Mouse (Mus musculus): ENCODE data around the gene Mrpl41. TPM values are rescaled to one million over a fixed set of nuclear protein-coding genes. Genes with fewer than 3 reads are reported as not detected.

Mrpl41 gene
- 10 to 100 TPM; 21.7 to 31.1 TPM for total RNA-seq (2023)

DNA sequence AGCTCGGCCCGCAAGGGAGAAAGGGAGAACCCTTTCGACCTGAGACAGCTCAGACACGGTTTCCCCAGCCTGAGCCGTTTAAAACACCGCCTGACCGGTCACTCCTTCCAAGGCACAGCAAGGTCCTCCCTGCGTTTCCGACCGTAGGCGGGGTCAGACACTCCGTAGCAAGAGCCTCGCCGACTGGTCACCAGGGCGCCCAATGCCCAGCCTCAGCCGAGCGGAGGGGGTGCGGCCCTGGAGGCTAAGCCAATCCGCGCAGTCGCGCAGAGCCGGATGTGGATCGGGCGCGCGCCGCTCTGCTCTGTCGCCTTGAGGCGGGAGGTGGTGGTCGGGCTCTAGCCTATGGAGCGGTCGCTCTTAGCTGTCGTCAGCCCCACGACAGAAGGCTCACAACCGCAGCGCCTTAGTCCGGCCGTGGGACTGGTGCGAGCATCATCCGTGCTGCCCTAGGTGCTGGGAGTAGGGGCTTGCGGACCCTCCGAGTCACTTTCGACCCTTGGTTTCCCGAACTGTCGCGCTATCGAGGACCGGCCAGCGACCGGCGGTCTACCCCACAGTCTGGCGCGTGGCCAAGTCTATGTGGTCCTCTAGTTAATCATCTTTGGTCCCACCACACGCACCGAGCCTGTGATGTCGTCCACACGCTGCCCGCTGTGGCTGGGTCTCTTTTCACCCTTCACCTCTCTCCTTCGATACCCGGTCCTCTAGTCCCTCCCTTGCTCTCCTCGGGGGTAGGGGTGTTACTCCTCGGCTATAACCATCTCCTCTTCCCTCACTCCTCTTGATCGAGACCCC lies at the start of gene Mrpl41:
TSS of gene Mrpl41 (minus strand) at position 193 of the 798 bp plus-strand sequence.

GRCm38 (mm10) chr2:24975704-24976297 lies 903 bp upstream of the Mrpl41 start, which contains the start of gene Pnpla7:
Gene Pnpla7, plus strand, starts transcription at chr2:24976033.

GRCm38 (mm10) chr2:24962304-24963000 lies 12.4 kb downstream of the Mrpl41 start, which contains the start of gene Dph7:
Gene Dph7, plus strand, starts transcription at chr2:24962400.

DNA sequence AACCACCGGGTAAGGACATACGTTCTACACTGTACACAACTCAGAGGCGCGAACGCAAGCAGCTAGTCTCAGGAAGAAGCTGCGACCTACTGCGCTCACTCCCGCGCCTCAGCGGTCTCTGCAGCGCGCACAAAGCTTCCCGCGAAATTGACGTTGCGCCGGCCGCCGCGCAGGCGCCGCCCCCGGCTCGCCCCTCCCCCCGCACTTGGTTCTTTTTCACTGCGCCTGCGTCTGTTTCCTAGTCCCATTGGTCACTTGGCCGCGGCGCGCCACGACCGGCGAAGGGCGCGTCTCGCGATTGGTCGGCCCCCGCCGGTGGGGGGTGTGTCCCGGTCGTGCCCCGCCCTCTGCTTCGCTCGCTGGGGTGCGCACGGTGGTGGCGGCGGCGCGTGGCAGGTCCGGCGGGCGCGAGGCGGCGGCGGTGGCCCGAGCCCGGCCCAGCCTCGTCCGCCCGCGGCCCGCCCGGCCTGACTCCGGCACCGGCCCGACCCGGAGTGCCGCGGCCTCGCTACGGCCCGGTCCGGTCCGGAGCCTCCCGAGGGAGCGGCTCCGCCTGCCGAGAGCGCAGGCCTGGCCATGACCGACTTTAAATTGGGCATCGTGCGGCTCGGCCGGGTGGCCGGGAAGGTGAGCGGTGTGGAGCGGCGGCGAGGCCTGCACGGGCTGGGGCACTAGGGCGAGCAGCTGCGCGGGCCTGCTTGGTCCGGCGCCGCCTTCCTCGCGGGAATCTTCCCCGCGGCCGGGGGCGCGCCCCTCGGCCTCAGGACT lies 25.3 kb downstream of the Mrpl41 start, which contains the start of gene Zmynd19:
TSS of gene Zmynd19 (plus strand) at position 372 of the 768 bp plus-strand sequence.

GRCm38 (mm10) chr2:24935057-24935796 lies 39.7 kb downstream of the Mrpl41 start, which contains the start of gene Arrdc1:
Gene Arrdc1, minus strand, starts transcription at chr2:24935252.

Other genes with a start within 250 kb of the Mrpl41 start
- under 1 TPM in 1 of 2 experiments, not detected in 1; 0.62 TPM for gene Cacna1b, start 211.9 kb downstream of the Mrpl41 start, total RNA-seq (2023)
- gene Ehmt1, start 55.5 kb downstream of the Mrpl41 start, total RNA-seq (2023): 100 to 1,000 TPM; 120 to 122 TPM
- gene Arrdc1, start 39.8 kb downstream of the Mrpl41 start, total RNA-seq (2023): 100 to 1,000 TPM; 152 to 161 TPM
- gene Zmynd19, start 25.3 kb downstream of the Mrpl41 start, total RNA-seq (2023): 10 to 100 TPM; 17.5 to 19.8 TPM
- 10 to 100 TPM; 14.8 to 20.9 TPM for gene Dph7, start 12.7 kb downstream of the Mrpl41 start, total RNA-seq (2023)
- 100 to 1,000 TPM; 129 to 133 TPM for gene Pnpla7, start 935 bp upstream of the Mrpl41 start, total RNA-seq (2023)
- 10 to 100 TPM; 44.6 to 55.0 TPM for gene Nsmf, start 79.3 kb upstream of the Mrpl41 start, total RNA-seq (2023)
- not detected for gene Entpd8, start 105.2 kb upstream of the Mrpl41 start, total RNA-seq (2023)
- gene Noxa1, start 120.1 kb upstream of the Mrpl41 start, total RNA-seq (2023): not detected
- 1 to 10 TPM; 3.7 to 4.2 TPM for gene Nrarp, start 205.7 kb upstream of the Mrpl41 start, total RNA-seq (2023)
- 10 to 100 TPM; 36.4 to 59.0 TPM for gene Tor4a, start 221.8 kb upstream of the Mrpl41 start, total RNA-seq (2023)
- gene Nelfb, start 236.4 kb upstream of the Mrpl41 start, total RNA-seq (2023): 10 to 100 TPM; 96.3 to 98.1 TPM
- not detected for gene Stpg3, start 239.5 kb upstream of the Mrpl41 start, total RNA-seq (2023)
- gene Fam166a, start 243.6 kb upstream of the Mrpl41 start, total RNA-seq (2023): under 1 TPM in 1 of 2 experiments, not detected in 1; 0.50 TPM
- gene Tubb4b, start 249.6 kb upstream of the Mrpl41 start, total RNA-seq (2023): 100 to 1,000 TPM; 117 to 128 TPM